Mouse (Mus musculus): ENCODE results near the gene Tmem9b. TPM values are rescaled to one million over a fixed set of nuclear protein-coding genes. Genes with fewer than 3 reads are reported as not detected.

Gene Tmem9b
- polyA plus RNA-seq, 1 experiment from 2014 or later, result 62.5 TPM

GRCm38 (mm10) chr7:109702721-109703120 lies 50.0 kb downstream of the Tmem9b start:
- H3K27me3 ChIP-seq, result no peaks in the 10 kb centered on the region
- 38% methylated on average over 4 of the region's 4 CpGs for WGBS
- no peaks in the 10 kb centered on the region for H3K9me3 ChIP-seq (replicated peaks)
- H3K4me3 ChIP-seq, result 0 out of 2 replicates have a peak overlapping the region, but pooled peaks have one; percentile 49
- no peak for ATAC-seq (ENCODE audit: low FRiP score)
- no peaks in the 10 kb centered on the region for H3K36me3 ChIP-seq
- H3K27ac ChIP-seq, result no peak overlapping the region
- H3K4me1 ChIP-seq, result 0 out of 2 replicates have a peak, but pooled peaks cover 2% of the 10 kb centered on the region
- H3K4me2 ChIP-seq (replicated peaks), result peak overlapping the region; percentile 60
- no peak overlapping the region for H3K9ac ChIP-seq

GRCm38 (mm10) chr7:109700213-109700612 lies 52.5 kb downstream of the Tmem9b start:
- Histone ChIP-seq H3K9me3 (replicated peaks) (no peaks in the 10 kb centered on the region), H3K4me2 (replicated peaks) (no peak overlapping the region), H3K9ac (no peak overlapping the region), H3K4me3 (no peak overlapping the region), H3K4me1 (0 out of 2 replicates have a peak, but pooled peaks cover 2% of the 10 kb centered on the region), H3K27me3 (no peaks in the 10 kb centered on the region), H3K27ac (no peak overlapping the region), H3K36me3 (no peaks in the 10 kb centered on the region)
- no peak for ATAC-seq (ENCODE audit: low FRiP score)

DNA sequence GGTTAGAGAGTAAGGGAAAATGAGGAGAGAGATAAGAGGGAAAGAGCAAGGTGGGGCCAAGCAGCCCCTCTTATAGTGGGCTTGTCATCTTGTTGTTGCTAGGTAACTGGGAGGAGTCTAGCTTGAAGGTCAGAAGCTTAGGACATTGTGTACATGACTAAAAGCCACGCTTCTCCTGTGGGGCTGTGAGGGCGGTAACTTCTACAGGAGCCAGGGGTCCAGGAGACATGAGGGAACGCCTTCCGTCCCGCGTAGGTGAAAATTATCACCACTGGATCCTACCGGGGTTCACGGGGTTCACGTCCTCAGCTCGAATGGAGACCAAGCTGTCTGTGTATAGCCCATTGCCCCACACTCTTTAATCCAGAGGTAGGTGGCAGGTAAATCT lies 57.3 kb downstream of the Tmem9b start:
- Histone ChIP-seq H3K9ac (no peak overlapping the region), H3K27me3 (no peaks in the 10 kb centered on the region), H3K4me2 (replicated peaks) (no peak overlapping the region), H3K4me1 (no peaks in the 10 kb centered on the region), H3K36me3 (no peaks in the 10 kb centered on the region), H3K9me3 (replicated peaks) (no peaks in the 10 kb centered on the region), H3K4me3 (no peak overlapping the region), H3K27ac (no peak overlapping the region)
- ATAC-seq (ENCODE audit: low FRiP score), result no peak
- 84% methylated on average over 10 of the region's 10 CpGs for WGBS

DNA sequence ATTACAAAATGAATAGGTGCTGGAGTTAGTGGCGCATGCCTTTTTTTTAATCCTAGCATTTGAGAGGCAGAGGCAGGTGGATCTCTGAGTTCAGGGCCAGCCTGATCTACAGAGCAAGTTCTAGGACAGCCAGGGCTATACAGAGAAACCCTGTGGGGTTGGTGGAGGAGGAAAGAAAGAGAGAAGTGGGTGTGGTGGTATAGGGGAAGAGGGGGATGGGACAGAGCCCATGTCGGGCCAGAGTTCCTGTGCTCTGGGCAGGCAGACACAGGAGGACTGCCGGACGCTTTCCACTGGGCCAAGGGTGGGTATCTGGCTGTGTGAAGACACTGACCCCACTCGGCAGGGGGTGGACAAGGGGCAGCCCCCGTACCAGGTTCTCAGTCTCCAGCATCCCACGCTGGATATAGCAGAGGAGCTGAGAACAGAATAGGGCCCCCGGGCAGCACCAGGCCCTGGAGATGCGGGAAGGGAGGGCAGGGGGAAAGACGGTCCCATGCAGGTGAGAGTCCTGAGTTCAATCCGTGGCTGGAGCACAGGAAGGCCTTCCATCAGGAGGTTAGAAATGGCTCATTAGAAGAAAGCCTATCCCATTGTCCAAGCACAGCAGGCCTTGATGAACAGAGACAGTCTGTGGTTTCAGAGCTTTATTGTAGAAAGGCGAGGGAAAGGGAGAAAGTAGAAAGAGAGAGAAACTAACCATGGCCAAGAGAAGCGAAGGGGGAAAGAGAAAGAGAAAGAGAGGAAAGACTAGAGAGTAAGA lies 57.9 kb downstream of the Tmem9b start:
- Histone ChIP-seq H3K4me3 (no peak overlapping the region), H3K36me3 (no peaks in the 10 kb centered on the region), H3K27me3 (no peaks in the 10 kb centered on the region), H3K9ac (no peak overlapping the region), H3K9me3 (replicated peaks) (no peaks in the 10 kb centered on the region), H3K4me2 (replicated peaks) (no peak overlapping the region), H3K4me1 (no peaks in the 10 kb centered on the region), H3K27ac (no peak overlapping the region)
- WGBS, result 71% methylated on average over 13 of the region's 13 CpGs
- no peak for ATAC-seq (ENCODE audit: low FRiP score)

DNA sequence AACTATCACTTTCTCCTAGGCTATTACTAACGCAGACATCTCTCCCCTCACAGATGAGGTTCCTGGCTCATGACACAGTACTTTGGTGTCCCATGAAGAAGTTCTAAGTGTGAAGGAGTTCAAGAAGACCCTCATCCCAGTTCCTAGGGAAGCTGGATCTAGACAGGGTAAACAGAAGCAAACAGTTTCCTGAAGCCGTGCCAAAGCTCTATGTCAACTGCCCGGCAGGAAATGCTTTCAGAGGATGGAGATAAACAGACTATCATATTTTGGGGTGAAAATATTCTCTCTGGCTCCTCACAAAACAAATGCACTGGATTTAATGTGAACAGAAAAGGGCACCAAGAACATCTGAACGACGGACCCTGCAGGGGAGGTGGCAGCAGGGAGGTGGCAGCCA lies 61.7 kb downstream of the Tmem9b start:
- no peak for ATAC-seq (ENCODE audit: low FRiP score)
- no peak overlapping the region for H3K9ac ChIP-seq
- H3K36me3 ChIP-seq, result no peaks in the 10 kb centered on the region
- H3K4me2 ChIP-seq (replicated peaks), result no peak overlapping the region
- no peaks in the 10 kb centered on the region for H3K9me3 ChIP-seq (replicated peaks)
- H3K27ac ChIP-seq, result no peak overlapping the region
- 88% methylated on average over 5 of the region's 5 CpGs for WGBS
- H3K27me3 ChIP-seq, result no peaks in the 10 kb centered on the region
- H3K4me3 ChIP-seq, result no peak overlapping the region
- H3K4me1 ChIP-seq, result no peaks in the 10 kb centered on the region

DNA sequence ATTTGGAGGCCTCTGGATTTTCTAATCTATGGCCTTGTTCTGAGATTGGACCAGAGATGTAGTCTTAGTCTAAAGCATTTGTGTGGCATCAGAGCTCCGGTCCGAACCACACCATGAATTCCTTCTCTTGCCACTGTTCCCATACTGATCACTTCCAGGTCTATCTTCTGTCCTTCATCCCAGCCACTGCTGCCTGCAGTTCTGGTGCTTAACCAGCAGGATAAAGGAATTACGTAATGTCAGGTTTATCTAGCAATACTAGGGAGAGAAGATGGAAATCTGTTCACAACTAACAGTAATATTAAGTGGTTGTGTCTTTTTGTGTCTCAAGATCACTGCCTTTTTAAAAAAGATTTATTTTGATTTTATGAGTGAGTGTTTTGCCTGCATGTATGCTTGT lies 62.6 kb downstream of the Tmem9b start:
- 89% methylated on average over 3 of the region's 3 CpGs for WGBS
- Histone ChIP-seq H3K4me1 (no peaks in the 10 kb centered on the region), H3K4me2 (replicated peaks) (no peak overlapping the region), H3K9me3 (replicated peaks) (no peaks in the 10 kb centered on the region), H3K9ac (no peak overlapping the region), H3K36me3 (no peaks in the 10 kb centered on the region), H3K27me3 (no peaks in the 10 kb centered on the region), H3K4me3 (no peak overlapping the region), H3K27ac (no peak overlapping the region)
- no peak for ATAC-seq (ENCODE audit: low FRiP score)

DNA sequence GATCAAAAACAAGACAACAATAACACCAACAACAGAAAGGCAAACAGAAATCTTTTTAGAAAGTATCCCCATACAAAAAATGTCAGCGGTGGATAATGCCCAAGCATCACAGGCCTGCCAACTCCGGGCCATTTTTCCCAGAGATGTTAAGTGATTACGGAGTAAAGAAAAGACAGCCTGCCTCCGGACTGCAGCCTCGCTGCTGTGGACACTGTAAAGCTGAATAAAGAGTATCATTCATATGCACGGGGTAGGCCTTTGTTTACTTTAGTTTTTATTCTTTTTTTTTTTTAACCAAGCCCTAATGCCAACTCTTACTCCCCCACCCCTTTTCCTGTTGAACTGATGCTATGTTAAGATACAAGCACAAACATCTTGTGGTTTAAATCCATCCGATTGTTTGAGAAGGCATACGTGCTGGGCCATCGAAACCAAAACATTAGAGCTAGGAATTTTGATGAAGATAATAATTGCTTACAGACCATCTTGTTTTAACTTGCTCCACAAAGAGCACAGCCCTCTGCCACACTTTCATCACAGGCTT lies 66.0 kb downstream of the Tmem9b start:
- WGBS, result 51% methylated on average over 9 of the region's 9 CpGs
- Histone ChIP-seq H3K27ac (no peak overlapping the region), H3K9me3 (replicated peaks) (no peaks in the 10 kb centered on the region), H3K4me2 (replicated peaks) (no peak overlapping the region), H3K4me3 (no peak overlapping the region), H3K27me3 (no peaks in the 10 kb centered on the region), H3K36me3 (no peaks in the 10 kb centered on the region), H3K9ac (no peak overlapping the region), H3K4me1 (no peaks in the 10 kb centered on the region)
- no peak for ATAC-seq (ENCODE audit: low FRiP score)

Other genes with a start within 250 kb of the Tmem9b start
- gene Trim66, start 244.7 kb downstream of the Tmem9b start, polyA plus RNA-seq (2016; fragmentation: Nextera tagmentation; extraction: Ambion mirVana), result 0.08 and 0.12 TPM in 2 replicates
- gene Rpl27a, start 233.7 kb downstream of the Tmem9b start, polyA plus RNA-seq (2016; fragmentation: Nextera tagmentation; extraction: Ambion mirVana), result 86.2 and 98.4 TPM in 2 replicates
- 40.3 and 45.3 TPM in 2 replicates for gene St5, start 49.3 kb downstream of the Tmem9b start, polyA plus RNA-seq (2016; fragmentation: Nextera tagmentation; extraction: Ambion mirVana)
- gene Akip1, start 49.2 kb downstream of the Tmem9b start, polyA plus RNA-seq (2016; fragmentation: Nextera tagmentation; extraction: Ambion mirVana), result 15.4 and 18.2 TPM in 2 replicates
- 0.74 and 0.78 TPM in 2 replicates for gene BC051019, start 29.0 kb downstream of the Tmem9b start, polyA plus RNA-seq (2016; fragmentation: Nextera tagmentation; extraction: Ambion mirVana)
- gene Ascl3, start 21.1 kb downstream of the Tmem9b start, polyA plus RNA-seq (2016; fragmentation: Nextera tagmentation; extraction: Ambion mirVana), result 0.47 TPM in 1 of 2 replicates, not detected in the other
- gene Nrip3, start 29.1 kb upstream of the Tmem9b start, polyA plus RNA-seq (2016; fragmentation: Nextera tagmentation; extraction: Ambion mirVana), result 1.3 and 1.4 TPM in 2 replicates
- gene Scube2, start 112.8 kb upstream of the Tmem9b start, polyA plus RNA-seq (2016; fragmentation: Nextera tagmentation; extraction: Ambion mirVana), result 2.4 and 3.6 TPM in 2 replicates
- gene Dennd5a, start 207.6 kb upstream of the Tmem9b start, polyA plus RNA-seq (2016; fragmentation: Nextera tagmentation; extraction: Ambion mirVana), result 54.4 and 56.5 TPM in 2 replicates
- gene Tmem41b, start 234.1 kb upstream of the Tmem9b start, polyA plus RNA-seq (2016; fragmentation: Nextera tagmentation; extraction: Ambion mirVana), result 72.0 and 88.0 TPM in 2 replicates

Data from hindbrain, embryonic 12.5 days (tissue).